Mouse (Mus musculus) mouse embryonic stem cell (cell line): ENCODE data around the gene Trdmt1.

ENCODE experiments used
- in situ Hi-C, 2 experiments: fragments of 300-500 bp; cut with MboI; formaldehyde crosslinking; loops; 1 replicate in 1 of 2; 3 replicates in 1 of 2; pipeline ENCODE4 v1.14.3; 2019 to 2020; ENCODE audit warnings: low sequenced_read_pairs in 2 of 2, low pct_unique_long_range_greater_than_20kb in 1 of 2, mixed read lengths in 1 of 2; ENCODE audit not compliant: unreplicated experiment in 1 of 2

Gene Trdmt1

DNA sequence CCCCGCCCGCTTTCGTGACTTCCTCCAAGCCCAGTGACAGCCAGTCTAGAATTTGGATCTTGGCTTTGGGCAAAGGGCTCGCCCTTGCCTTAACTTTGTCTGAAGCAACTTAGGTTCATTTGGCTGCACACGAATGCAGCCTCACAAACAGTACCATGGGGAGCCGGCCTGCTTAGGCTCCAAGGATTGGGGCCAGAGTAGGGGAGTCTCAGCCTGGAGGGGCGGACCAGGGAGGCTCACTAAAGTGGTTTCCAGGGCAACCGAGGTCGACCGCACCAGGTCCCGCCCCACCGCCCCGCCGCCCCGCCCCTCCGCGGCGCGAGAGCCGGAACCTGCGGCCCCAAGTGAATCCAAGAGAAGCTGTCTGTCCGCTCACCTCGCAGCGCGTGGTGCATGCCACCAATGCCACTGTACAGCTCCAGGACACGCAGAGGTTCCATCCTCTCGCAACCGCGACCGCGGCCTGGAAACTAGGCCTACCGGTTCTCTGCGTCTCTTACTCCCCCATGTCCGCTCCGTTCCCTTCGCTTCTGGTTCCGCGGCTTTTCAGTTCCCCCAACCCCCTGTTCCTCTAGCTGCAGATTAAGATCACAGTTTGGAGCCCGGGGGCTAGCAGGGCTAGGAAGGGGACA, at the start of gene Trdmt1:
Trdmt1 (minus strand) TSS at position 476 of the 632 bp plus-strand sequence.
- in situ Hi-C loops: no loop called here

DNA sequence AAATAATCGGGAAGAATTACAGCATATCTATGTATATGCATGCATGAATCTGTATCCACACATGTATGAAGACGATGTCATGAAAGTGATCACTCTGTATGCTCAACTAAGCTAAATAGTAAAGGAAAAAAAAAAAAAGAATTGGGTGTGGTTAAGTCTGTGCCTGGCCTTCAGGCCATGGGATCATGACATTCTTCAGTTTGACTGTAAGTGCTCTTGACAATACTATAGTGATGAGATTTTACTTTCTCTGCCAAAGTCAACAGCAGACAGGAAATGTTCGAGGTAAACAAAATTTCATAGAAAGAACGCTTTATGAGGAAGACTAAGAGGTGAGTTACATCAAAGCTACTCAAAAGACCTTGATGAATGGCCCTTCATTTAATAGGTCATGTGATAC, 48.9 kb upstream of the Trdmt1 start:
- in situ Hi-C loops: loop anchor here (10.0 to 25.0 kb wide), 2 partner anchors 299 to 306 kb away; no protein-coding TSS in a partner anchor

DNA sequence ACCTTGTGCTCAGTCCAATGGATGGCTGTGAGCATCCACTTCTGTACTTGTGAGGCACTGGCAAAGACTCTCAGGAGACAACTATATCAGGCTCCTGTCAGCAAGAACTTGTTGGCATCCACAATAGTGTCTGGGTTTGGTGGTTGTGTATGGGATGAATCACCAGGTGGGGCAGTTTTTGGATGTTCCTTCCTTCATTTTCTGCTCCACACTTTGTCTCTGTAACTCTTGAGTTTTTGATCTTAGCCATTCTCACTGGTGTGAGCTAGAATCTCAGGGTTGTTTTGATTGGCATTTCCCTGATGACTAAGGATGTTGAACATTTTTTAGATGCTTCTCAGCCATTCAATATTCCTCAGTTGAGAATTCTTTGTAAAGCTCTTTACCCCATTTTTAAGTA, 39.3 kb upstream of the Trdmt1 start:
- in situ Hi-C loops: loop anchor here in 1 of 2 experiments (25.0 kb wide), 1 partner anchor 296 kb away; no protein-coding TSS in a partner anchor

DNA sequence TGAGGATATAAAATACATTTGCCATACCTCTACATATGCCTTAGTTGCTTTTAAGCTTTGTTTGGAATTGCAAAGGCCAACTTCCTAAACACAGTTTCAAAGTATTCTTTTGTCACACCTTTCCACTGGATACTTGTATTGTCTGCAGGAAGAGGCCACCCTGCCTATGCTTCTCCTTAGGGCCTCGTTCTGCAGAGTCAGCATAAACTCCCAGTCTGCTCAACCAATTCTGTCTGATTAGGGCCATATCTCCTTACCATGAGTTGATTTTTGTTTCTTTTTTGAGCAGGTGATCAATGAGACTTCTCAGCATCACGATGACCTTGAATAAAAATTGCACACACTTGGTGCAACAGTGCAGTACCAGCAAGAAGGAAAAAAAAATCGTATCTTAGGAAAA, 37.7 kb upstream of the Trdmt1 start:
- in situ Hi-C loops: loop anchor here in 1 of 2 experiments (25.0 kb wide), 1 partner anchor 295 kb away; no protein-coding TSS in a partner anchor

DNA sequence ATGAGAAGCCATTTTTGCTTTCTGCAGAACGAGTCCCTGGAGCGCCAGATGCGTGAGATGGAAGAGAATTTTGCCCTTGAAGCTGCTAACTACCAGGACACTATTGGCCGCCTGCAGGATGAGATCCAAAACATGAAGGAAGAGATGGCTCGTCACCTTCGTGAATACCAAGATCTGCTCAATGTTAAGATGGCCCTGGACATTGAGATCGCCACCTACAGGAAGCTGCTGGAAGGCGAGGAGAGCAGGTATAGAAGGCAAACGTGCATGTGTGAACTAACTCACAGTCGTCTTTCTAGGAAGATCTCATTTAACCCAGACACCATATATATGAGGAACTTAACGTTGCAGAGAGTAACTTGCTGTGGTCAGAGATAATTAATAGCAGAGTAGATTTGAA, 35.5 kb upstream of the Trdmt1 start:
- in situ Hi-C loops: loop anchor here in 1 of 2 experiments (25.0 kb wide), 1 partner anchor 293 kb away; no protein-coding TSS in a partner anchor

DNA sequence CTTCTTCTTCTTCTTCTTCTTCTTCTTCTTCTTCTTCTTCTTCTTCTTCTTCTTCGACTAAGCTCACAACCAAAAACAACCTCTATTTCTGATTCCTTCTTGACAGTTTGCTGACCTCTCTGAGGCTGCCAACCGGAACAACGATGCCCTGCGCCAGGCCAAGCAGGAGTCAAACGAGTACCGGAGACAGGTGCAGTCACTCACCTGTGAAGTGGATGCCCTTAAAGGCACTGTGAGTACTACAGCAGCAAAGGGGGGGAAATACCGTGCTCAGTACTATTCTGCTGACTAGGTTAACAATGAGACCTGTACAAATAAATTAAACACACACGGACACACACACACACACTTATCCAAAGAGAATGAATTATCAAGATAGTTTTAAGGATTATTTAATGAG, 34.8 kb upstream of the Trdmt1 start:
- in situ Hi-C loops: loop anchor here in 1 of 2 experiments (25.0 kb wide), 1 partner anchor 292 kb away; no protein-coding TSS in a partner anchor

DNA sequence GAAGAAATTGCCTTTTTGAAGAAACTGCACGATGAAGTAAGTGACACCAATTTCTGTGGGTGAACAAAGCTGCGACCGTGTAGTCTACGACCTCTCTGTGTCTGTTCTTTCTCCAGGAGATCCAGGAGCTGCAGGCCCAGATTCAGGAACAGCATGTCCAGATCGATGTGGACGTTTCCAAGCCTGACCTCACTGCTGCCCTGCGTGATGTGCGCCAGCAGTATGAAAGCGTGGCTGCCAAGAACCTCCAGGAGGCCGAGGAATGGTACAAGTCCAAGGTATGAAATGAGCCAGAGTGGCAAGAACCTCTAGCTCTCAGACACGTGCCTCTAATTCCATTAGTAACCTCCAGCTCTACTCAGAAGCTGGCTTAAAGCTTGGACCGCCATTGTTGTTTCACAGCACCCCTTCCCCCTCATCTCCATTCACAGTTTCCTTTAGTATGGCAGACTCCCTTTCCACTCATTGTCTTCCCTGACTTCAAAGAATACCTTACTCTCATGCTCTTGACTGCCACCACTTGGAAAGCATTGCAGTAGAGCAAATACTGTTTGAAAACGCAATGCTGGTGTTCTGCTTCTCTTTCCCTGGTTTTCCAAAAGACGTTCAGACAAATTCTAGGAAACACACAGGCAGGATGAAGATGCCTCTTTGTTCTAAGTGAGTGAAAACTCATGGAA, 34.1 kb upstream of the Trdmt1 start:
- in situ Hi-C loops: loop anchor here in 1 of 2 experiments (25.0 kb wide), 1 partner anchor 291 kb away; no protein-coding TSS in a partner anchor

DNA sequence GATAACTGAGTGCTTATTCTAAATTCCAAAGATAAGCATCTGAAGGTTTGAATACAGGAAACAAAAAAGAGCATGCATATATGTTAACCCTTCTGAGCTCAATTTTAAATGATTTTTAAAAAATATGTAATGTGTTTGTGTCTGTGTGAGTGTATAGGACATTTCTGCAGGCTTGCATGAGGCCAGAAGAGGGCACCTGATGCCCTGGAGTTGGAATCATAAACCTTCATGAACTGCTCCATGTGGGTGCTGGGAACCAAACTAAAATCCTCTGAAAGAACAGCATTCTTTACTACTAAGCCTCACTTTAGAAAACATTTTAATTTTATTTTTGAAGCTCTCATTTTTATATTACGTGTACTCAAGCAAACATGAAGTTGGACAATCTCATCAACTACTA, 32.9 kb upstream of the Trdmt1 start:
- in situ Hi-C loops: loop anchor here in 1 of 2 experiments (25.0 kb wide), 1 partner anchor 290 kb away; no protein-coding TSS in a partner anchor

DNA sequence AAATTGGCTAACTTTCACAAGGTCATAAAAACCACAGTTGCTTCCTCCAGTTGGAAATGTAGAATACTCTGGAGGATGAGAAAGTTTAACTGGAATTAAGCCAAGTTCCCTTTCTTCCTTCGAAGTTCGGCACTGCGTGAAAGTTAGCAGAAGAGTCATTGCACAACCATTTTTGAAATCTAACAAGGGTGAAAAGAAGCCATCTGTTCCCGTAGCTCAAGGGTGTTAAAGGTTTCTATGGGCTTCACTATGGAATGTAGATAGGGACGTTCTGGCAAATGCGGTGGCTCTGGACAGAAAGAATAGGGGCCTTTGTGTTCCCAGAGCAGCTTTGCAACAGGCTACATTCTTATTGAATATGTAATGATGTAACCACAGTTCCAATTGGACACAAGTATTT, 31.5 kb upstream of the Trdmt1 start:
- in situ Hi-C loops: loop anchor here in 1 of 2 experiments (25.0 kb wide), 1 partner anchor 289 kb away; no protein-coding TSS in a partner anchor

DNA sequence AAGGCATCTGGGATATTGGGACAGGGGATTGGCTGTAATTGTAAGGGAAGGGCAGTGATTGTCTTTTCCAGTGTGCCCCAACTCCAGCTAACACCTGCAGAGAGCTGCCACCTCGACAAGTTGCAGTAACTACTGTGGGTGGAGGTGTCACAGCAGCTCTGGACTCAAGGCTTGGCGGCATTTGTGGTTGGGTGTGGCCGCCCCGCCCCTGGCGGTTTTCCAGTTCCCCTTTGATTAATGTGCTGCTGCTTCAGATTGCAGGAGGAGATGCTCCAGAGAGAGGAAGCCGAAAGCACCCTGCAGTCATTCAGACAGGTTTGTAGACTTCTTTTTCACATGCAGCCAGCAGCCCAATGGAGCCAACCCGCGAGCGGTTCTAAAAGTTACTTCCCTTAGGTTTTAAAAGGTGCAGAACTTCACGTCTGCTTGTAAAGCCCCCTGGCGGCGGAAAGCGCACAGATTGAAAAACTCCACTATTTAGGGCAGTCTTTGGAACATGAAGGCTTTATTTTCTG, 30.9 kb upstream of the Trdmt1 start:
- in situ Hi-C loops: loop anchor here in 1 of 2 experiments (25.0 kb wide), 1 partner anchor 288 kb away; no protein-coding TSS in a partner anchor

DNA sequence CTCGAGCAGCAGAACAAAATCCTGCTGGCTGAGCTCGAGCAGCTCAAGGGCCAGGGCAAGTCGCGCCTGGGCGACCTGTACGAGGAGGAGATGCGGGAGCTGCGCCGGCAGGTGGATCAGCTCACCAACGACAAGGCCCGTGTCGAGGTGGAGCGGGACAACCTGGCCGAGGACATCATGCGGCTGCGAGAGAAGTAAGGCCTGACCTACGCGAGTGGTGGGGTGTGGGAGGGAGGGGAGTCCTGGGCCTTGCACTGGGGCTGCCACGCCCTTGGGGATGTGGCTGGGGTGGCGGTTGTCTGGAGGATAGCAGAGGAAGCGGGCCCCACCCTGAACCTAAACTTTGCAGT, 30.3 kb upstream of the Trdmt1 start:
- in situ Hi-C loops: loop anchor here in 1 of 2 experiments (25.0 kb wide), 1 partner anchor 287 kb away; no protein-coding TSS in a partner anchor

DNA sequence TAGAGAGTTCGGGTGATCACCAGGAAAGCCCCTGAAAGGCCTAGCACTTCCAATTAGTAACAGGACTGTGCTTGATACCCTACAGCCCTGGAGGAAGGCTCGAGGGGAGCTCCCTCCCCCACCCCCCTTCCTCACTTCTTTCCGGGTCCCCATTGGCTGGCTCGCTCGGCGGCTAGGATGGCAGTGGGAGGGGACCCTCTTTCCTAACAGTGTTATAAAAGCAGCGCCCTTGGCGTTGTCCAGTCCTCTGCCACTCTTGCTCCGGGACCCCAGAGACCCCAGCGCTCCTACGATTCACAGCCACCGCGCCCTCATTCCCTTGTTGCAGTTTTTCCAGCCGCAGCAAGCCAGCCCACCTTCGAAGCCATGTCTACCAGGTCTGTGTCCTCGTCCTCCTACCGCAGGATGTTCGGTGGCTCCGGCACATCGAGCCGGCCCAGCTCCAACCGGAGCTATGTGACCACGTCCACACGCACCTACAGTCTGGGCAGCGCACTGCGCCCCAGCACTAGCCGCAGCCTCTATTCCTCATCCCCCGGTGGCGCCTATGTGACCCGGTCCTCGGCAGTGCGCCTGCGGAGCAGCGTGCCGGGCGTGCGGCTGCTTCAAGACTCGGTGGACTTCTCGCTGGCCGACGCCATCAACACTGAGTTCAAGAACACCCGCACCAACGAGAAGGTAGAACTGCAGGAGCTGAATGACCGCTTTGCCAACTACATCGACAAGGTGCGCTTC, 29.8 kb upstream of the Trdmt1 start:
- in situ Hi-C loops: no loop called here

DNA sequence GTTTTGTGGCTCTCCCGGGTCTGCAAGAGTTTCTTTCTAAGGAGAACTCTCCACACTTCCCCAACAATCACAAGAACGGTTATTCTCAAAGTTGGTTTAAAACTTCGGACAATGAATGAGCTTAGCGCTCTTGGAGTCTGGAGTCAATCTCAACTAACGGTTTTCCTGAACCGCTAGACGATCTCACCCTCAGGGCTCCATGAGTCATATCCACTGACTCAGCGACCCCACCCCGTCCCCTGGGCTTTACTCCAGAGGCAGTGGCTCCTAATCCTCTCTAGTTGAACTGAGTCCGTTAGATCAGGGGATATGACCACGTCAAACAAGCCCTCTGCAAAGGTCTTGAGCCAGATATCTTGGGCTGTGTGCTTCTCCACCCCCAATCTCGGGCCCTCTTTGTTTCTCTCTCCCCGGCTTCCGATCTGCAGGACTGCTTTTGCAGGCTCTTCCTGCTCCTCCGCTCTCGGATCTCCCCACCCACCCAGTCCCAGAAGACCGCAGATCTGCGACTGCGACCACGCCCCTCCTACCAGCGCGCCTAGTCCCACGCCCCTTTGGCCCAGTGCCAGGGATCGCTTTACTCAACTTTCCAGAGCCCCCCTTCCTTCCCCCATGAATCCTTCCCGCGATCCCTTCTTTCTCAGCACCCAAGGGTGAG, 29.1 kb upstream of the Trdmt1 start, which contains the start of gene Vim:
Vim (plus strand) TSS at position 520 of the 658 bp plus-strand sequence.
- in situ Hi-C loops: no loop called here

DNA sequence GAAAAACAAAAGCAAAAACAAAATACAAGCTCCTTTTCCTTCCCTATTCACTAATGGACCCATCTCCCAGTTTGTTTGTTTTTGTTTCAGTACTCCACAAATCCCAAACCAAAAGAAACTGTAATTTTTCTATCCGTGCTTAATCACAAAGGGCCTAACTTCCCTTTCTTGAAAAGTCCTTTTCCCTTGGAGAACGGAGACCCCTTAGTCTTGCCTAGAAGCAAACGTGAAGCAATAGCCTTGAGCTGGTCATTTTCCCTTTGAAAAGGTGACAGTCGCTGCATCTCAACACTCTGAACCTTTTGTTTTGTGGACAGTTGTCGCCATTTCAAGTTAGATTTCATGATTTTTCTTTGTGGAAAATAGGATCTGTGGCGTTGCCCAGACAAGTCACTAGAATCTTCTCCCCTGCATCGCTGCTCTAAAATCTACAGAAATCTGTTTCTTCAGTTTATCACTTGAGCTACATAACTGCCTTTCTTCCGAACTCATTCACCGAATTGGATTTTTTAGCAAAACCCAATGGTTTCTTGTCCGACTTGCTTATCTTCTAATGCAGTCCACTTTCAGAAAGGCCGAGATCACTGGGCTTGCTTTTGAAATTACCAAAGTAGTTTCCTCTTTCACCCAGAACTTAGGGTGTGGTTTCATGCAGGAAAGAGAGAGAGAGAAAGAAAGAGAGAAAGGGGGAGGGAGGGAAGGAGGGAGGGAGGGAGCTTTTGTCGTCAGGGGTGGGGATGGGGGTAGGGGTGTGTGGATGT, 28.4 kb upstream of the Trdmt1 start:
- in situ Hi-C loops: no loop called here

DNA sequence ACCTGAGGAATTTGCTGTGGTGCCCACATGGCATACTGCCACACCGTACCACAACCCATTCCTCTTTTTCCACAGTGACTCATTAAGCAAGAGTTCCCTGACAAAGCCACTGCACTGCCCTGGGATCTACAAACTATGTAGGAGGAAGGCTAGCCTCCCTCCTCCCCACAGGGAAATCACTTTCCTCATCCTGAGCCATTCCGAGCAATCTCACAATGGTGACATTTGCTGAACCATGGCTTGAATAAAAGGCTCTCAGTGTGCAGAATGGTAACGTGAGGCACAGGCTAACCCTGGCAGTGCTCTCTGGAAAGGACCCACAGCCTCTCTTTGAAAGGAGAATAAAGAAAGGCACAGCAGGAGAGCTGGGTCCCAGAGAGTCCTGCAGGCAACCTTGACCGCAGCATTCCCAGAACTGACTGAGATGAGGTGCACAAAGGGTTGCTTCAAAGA, 27.7 kb upstream of the Trdmt1 start:
- in situ Hi-C loops: no loop called here

DNA sequence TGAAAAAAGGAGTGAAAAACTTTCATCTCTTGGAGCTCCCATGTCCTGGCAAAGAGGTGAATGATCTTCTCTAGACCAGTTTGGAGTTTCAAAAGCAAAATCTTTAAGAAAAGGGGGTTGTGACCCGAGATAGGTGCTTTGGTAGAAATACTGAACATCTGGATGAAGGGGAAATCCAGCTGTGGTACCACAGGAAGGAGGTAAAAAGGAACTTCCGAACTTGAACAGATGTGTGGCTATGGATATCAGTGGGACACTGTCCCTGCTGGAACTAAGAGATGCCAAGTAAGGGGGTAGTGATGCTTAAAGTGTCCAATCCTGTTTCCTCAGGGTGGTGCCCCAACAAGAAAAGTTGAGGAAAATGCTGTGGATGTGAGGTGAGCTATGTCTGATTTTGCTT, 25.7 kb upstream of the Trdmt1 start:
- in situ Hi-C loops: no loop called here

DNA sequence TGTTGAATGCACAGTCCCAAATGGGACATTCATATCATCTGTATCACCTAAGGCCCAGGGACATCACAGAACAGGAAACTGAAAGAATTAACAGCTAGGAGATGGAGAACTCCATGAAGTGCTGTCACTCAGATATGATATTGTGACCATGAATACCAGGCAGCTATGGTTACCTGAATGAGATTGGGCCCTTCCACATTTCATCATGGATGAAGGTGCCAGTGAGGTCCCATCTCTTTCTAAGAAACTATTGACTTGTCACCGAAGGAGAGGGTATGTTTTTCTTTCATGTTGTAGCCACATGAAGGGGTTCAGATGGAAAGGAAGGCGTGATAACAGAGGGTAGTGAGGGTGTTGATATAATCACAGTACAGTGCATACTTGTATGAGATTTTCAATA, 15.9 kb upstream of the Trdmt1 start:
- in situ Hi-C loops: no loop called here
